Mouse (Mus musculus): ENCODE measurements around the gene Stard10. TPM values are rescaled to one million over a fixed set of nuclear protein-coding genes. Genes with fewer than 3 reads are reported as not detected.

Stard10 gene
- total RNA-seq, 2 experiments from 2014 or later = 17.0 to 40.3 TPM

GRCm38 (mm10) chr7:101391909-101392479 is 75.1 kb downstream of the Stard10 start:
- DNase-seq = no peak
- intact Hi-C loops (cut with DNase I) = no loop called here

GRCm38 (mm10) chr7:101393015-101393414 is 76.1 kb downstream of the Stard10 start:
- DNase-seq = peak; percentile 47 to 49
- intact Hi-C loops (cut with DNase I) = no loop called here

DNA sequence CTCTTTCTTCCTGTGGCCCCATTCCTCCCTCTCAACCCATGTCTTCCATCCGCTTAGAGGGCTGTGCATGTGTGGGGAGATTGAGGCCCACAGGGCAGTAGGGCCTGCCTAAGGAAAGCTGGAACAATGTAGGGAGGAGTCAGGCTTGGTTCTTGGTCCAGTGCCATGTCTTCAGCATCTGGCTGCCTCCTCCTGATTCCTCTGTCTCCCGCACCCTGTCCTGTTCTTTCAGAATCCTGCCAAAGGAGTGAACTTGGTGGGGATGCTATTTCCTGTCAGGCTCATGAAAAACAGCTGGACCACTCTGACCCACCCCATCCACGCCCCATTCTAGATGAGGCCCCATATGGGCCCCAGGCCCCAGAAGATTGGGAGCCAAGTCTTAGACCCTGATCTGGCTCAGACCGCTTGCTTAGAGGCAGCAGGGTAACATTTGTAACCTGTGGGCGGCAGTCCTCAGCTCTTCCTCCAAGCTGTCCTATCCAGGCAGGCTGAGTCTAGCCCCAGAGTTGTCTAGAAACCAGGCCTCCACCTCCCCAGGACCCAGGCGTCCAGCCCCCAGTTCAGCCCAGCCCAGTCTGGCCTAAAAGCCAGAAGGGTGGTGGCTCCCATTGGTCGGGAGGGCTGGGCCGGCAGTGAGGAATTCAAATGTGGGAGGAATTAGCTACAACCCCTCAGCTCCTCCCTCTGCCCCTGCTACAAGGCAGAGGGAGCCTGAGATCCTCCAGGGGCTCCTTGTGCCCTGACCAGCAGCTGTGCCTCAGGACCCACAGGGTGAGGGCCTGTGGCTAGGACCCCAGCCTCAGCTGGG is 77.0 kb downstream of the Stard10 start:
- peak; percentile 76 to 81 for DNase-seq
- intact Hi-C loops (cut with DNase I) = no loop called here

DNA sequence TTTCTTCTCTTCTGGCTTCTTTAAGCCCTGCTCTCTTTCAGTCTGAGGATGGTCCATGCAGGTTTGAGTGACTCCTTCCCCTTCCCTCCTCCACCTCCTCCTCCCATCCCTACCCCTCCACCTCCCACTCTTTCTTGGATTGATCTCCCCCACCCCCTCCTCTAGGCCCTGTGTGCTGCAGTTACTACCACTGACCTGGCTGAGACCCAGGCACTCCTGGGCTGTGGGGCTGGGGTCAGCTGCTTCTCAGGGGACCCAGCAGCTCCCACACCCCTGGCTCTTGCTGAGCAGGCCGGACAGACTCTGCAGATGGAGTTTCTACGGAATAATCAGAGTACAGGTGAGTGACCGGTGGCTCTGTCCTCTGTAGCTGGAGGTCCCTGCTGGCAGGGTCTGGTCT is 77.7 kb downstream of the Stard10 start:
- no peak for DNase-seq
- intact Hi-C loops (cut with DNase I) = no loop called here

DNA sequence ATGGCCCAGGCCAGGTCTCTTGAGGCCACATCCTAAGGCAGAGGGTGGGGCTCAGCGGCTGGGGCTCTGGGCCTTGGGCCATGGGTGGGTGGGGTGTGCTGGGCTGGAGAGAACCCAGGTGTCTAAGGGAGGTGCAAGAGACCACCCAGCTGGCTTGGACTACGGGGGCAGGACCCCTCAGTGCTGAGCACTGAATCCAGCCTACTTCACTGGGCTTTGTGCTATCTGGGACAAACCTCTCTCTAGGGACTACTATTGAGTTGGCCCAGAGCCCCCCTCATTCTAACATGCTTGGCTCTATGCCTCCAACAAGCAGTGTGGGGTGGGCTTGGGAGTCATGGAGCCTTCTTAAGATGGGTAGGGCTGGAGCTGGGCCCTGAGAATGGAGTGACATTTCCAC is 78.6 kb downstream of the Stard10 start:
- peak; percentile 36 to 62 for DNase-seq
- intact Hi-C loops (cut with DNase I) = no loop called here

Other genes with a start within 250 kb of the Stard10 start
- 10 to 100 TPM; 28.9 to 31.3 TPM for gene Fchsd2, start 224.2 kb upstream of the Stard10 start, total RNA-seq (2021)
- 10 to 100 TPM; 12.4 to 13.5 TPM for gene Atg16l2, start 14.8 kb upstream of the Stard10 start, total RNA-seq (2021)
- 10 to 100 TPM; 38.6 to 41.8 TPM for gene Arap1, start 31.0 kb downstream of the Stard10 start, total RNA-seq (2021)
- not detected for gene Gm45837, start 93.8 kb downstream of the Stard10 start, total RNA-seq (2021)
- 10 to 100 TPM; 72.2 to 78.0 TPM for gene Pde2a, start 104.6 kb downstream of the Stard10 start, total RNA-seq (2021)

Measured in heart, postnatal 14 days (tissue).